Mouse (Mus musculus): ENCODE results near the gene Pam.

DNA sequence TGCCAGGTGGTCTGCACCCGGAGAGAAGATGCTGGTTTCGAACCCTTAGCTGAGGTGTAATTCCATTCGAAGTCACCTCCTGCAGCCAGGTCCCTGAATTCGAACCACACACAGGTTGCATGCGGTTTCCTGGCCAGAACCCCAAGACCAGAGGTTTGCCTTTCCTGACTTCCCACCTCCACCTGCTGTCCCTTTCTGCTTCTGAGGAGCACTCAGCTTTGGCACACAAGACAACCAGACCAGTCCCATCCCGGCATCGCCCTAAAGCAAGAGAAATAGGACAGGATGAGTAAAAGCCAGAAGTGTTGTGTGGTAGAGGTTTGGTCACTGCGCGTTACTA lies 515 bp upstream of the Pam start:
- no peak for TF ChIP-seq POLR2A (IDR thresholded peaks at IDR 0.05; ENCODE audit: borderline replicate concordance, control insufficient read depth, low read depth, low read length)
- no peak for TF ChIP-seq CTCF (IDR thresholded peaks at IDR 0.05; ENCODE audit: control insufficient read depth, insufficient read depth, low read length)
